Mouse (Mus musculus): ENCODE measurements around the gene Cadps.

Cadps gene

DNA sequence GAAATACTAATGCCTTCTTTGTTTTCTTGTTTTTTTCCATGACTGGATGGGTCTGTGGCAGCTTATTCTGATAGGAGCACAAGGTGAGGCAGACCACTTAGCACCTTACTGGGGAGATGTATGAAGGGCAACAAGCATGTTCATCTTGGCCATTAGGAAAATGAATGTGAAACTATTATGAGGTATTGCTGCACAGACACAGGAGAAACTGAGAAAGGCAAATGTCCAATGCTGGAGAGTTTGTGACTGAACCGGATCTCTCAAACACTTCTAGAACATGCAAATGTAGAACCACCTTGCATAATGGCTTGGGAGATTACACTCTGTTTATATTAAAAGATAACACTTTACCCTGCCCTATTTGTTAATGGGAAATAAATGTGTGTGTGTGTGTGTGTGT is 54.0 kb downstream of the Cadps start:
- in situ Hi-C loops (cut with MboI; ENCODE audit: low pct_unique_long_range_greater_than_20kb in 1 of 2, low sequenced_read_pairs in 2 of 2, unreplicated experiment in 1 of 2): no loop called here

DNA sequence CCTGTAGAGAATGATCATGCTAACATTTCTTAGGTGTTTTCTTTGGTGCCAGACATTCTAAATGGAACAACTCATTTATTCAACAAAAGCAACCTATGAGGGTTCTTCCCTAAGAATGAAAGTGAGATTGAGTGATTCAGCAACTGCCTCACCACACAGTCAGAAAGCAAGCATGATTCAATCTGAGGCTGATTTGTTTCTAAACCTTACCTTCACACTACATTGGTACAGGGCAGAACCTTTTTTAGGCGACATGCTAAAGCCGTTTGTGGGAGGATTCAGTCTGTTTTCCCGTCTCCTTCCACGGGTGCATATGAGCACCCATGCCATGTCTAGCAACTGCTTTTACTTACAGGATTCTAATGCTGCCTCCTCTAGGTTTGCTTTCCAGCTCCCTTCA is 69.6 kb downstream of the Cadps start:
- in situ Hi-C loops (cut with MboI; ENCODE audit: low pct_unique_long_range_greater_than_20kb in 1 of 2, low sequenced_read_pairs in 2 of 2, unreplicated experiment in 1 of 2): no loop called here

DNA sequence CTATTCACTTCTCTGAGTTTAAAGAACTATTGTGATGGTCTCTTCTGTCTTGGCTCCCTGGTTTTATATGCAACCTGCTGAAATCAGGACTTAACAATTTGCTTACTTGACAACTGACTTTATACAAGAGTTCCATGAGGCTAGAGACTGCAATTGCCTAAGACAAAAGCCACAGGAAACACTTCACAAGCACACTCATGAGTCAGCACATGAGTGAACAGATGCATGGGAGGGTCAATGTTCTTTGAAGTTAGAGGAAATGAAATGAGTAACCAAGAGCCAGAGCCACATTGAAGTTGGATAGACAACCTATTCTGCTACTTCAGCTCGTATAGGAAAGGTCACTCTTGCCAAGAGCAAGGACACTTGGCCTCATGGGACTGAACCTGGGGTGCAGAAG is 71.1 kb downstream of the Cadps start:
- in situ Hi-C loops (cut with MboI; ENCODE audit: low pct_unique_long_range_greater_than_20kb in 1 of 2, low sequenced_read_pairs in 2 of 2, unreplicated experiment in 1 of 2): no loop called here

DNA sequence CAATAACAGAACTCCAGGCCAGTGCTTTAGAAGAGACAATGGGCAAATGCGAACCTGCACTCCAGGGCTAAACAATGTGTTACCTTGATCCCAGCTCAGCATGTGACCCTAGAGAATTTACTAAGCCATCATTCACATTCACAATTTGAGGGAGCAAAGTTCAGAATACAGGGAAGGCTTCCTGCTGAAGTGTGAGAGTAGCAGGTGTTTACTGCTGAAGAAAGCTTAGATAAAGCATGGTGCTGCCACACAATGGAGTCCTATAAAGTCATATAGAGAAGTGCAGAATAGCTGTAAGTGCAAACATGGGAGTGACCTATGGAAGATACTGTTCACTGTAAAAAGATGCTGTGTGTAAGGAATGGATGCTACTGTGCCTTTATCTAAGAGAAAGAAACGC is 91.9 kb downstream of the Cadps start:
- in situ Hi-C loops (cut with MboI; ENCODE audit: low pct_unique_long_range_greater_than_20kb in 1 of 2, low sequenced_read_pairs in 2 of 2, unreplicated experiment in 1 of 2): no loop called here

DNA sequence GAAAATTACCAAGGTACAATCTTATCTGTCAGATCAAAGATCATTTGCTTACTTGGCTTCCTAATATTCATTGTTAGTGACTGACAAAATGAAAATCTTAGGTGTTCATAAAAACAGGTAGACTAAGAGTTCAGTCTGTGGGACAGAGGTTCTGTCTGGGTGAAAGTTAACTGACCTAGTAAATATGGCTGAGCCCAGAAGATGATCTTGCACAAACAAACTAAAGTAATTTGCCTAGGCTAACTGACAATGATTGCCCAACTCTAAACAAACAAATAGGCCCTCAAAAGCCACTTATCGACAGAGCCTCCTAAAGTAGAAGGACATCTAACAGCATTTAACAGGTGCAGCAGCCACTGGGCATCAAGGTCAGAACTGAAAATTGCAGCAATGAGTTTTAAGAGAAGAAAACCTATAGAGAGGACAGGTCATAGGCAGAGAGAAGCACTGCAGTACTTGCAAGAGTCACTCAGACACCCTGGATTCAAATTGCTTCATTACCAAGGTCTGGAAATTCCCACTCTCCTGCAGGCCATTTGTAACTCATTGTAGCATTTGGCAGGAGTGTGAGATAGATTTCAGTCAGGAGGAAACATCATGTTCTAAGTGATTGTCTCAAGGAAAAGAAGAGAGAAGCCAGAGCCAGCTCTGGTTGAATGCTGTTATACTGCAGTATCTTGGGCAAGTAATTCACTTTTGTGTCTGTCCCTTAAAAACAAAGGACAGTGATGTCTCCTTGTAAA is 100.3 kb downstream of the Cadps start:
- in situ Hi-C loops (cut with MboI; ENCODE audit: low pct_unique_long_range_greater_than_20kb in 1 of 2, low sequenced_read_pairs in 2 of 2, unreplicated experiment in 1 of 2): no loop called here

DNA sequence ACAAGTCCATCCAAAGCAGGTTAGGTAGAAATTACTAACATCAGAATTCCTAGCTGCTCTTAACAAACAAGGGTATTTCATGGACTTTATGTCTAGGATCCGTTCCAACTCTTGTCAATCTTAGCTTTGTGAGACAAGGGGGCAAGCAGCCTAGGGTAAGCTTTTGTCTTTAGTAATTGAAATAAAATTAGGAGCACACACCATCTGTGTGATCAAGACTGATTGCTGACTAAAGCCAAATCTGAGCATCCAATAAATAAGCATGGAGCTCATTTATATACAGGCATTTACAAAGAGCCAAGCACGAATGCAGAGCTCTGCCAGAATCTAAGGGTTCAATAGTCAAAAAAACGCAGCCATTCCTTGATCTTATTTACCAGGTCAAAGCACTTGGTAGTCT is 104.1 kb downstream of the Cadps start:
- in situ Hi-C loops (cut with MboI; ENCODE audit: low pct_unique_long_range_greater_than_20kb in 1 of 2, low sequenced_read_pairs in 2 of 2, unreplicated experiment in 1 of 2): no loop called here

DNA sequence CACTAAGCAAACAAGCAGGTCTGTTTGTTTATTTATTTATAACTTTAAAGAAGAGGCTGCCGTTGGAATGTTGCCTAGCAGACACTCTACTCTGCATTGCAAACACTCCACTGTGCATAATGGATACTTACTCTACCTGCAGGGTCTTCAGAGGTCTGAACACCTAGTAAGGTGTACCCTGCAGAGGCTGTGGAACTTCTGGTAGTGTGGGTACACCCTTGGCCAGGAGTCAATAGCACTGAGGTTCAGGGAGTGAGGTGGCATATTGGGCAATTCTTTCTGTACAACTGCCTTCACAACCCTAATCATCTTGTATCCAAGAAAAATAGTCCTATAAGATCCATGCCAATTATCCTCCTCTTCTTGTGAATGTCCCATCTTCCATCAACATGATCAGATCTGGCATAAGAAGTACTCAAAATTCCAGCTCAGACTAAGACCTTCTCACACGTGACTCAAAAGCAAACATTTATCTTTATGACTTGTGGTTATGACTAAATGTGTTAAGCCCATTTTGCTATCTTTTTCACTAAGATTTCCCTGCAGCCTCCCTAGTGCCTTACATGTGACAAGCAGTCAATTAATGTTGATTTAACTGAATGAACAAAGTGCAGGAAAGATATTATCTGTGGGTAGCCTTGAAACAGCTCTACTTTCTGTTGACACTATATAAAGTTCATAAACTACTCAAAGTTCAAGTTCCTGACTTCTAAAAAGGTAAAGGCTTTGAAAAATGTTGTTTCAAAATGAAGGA is 106.8 kb downstream of the Cadps start:
- in situ Hi-C loops (cut with MboI; ENCODE audit: low pct_unique_long_range_greater_than_20kb in 1 of 2, low sequenced_read_pairs in 2 of 2, unreplicated experiment in 1 of 2): no loop called here

DNA sequence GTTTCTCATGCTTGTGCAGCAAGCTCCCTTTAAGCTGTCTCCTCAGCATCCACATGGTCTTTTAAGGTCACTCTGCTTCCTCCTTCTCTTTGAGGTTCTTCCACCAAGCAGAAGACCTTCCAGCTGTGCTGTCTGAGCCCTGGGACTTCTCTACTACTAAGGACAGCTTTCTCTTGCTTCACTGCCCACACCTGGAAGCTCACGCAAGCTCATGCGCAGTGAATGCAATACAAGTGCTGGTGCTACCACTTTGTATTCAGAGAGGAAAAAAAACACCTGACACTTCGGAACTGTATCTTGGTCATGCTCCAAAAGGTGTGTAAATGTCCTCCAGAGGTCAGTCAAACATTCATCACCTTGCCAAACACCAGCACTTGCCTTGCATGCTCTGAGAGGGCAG is 115.5 kb downstream of the Cadps start:
- in situ Hi-C loops (cut with MboI; ENCODE audit: low pct_unique_long_range_greater_than_20kb in 1 of 2, low sequenced_read_pairs in 2 of 2, unreplicated experiment in 1 of 2): no loop called here

DNA sequence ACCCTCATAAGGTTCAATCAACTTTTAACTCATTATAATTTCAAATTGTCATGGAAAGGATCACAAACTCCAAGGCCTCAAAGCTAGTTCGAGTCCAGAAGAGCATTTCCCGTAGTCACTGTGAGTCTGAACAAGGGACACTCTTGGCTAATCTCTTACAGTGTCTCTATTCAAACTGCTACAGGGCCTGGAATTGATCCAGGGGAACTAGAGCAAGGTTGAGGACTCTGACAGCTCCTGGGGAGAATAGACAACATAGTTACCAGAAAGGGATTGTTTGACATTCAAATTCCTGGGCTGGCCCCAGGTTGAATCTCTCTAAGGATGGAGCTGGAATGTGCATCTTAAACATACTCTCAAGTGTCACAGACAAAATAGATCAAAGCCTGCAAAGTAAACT is 118.4 kb downstream of the Cadps start:
- in situ Hi-C loops (cut with MboI; ENCODE audit: low pct_unique_long_range_greater_than_20kb in 1 of 2, low sequenced_read_pairs in 2 of 2, unreplicated experiment in 1 of 2): no loop called here

DNA sequence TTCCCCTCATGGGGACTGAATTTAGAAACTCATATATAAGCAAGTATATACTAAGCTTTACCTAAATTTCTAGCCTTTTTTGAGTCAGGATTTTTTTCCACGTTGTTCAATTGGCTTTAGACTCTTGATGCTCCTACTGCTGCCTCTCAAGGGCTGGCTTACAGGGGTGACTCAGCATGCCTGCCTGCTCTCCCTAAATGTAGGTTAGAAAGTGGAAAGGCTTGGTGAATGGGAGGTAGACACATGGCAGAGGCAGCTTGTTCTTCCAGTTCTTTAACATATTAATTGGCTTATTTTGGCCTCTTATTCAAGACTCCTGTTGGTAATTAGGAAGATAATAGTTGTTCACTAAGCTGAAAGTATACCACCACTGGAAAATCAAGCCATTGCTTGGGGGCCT is 132.7 kb downstream of the Cadps start:
- in situ Hi-C loops (cut with MboI; ENCODE audit: low pct_unique_long_range_greater_than_20kb in 1 of 2, low sequenced_read_pairs in 2 of 2, unreplicated experiment in 1 of 2): no loop called here

DNA sequence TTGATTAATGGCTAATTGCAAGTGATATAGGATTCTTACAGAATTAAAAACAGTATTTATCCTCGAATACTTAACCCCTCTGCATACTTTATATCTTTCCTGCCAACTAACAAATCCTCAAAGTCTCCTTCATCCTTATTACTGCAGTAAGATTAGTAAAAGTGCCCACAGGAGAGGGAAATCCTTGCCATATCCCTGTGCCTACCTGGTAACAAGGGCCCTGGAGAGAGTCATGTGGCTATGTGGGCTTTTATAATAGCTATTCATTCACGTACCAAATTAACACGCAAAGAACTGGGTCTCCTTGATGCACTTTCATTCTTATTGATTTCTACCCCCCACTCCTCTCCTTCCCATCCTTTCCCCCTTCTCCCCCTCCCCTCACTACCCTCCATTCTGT is 137.9 kb downstream of the Cadps start:
- in situ Hi-C loops (cut with MboI; ENCODE audit: low pct_unique_long_range_greater_than_20kb in 1 of 2, low sequenced_read_pairs in 2 of 2, unreplicated experiment in 1 of 2): no loop called here

DNA sequence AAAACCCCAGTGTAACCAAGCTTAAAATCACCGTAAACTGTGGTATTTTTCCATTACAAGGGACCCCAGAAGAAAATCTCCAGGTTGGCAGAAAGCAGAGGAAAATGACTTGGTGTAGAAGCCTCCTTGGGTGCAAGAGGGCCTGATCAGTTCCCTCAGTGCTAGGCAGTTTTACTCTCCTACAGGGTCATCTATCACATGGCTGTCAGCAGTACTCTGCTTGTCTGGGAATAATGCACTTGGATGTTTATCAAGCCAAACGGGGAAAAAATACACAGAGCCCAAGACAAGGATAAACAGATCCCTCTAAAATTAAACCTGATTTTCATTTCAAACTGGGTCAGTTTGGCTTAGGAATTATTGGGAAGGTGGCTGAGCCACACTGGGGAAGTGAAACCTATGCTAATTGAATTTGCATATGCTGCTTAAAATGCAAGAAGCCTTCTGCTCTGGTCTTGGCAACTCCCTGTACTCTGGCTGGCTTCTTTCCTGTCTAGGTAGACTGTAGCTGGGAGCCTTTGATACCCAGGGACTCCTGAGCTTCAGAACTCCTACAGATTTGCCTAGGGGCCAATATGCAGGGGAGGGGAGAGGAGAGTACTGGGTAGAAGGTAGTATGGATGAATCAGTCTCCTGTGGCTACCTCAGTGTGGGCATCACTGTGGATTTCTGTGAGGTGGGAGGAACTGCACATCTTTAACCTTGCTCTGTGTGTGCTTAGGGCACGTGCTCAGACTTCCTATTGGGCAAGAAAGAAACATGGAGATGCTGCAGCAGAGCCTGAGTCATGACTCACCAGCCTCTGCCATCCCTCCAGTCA is 141.8 kb downstream of the Cadps start:
- in situ Hi-C loops (cut with MboI; ENCODE audit: low pct_unique_long_range_greater_than_20kb in 1 of 2, low sequenced_read_pairs in 2 of 2, unreplicated experiment in 1 of 2): no loop called here

DNA sequence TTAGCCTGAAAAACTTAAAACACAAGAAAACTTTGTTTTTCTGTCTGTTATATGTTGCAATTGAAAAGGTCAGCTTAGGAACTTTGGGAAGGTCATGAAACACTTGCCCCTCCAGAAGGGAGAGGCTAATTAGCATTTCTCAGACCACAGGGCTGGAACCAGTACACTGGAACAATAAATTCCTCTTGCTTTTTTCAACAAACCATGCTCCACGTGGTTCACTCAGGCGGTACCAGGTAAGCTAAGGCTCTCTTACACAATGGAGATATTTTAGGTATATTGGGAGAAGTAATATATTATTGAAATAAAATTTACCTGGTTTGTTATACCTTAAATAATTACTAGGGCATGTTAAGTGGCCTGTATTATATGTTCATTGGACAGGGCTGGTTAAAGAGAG is 161.4 kb downstream of the Cadps start:
- in situ Hi-C loops (cut with MboI; ENCODE audit: low pct_unique_long_range_greater_than_20kb in 1 of 2, low sequenced_read_pairs in 2 of 2, unreplicated experiment in 1 of 2): no loop called here

DNA sequence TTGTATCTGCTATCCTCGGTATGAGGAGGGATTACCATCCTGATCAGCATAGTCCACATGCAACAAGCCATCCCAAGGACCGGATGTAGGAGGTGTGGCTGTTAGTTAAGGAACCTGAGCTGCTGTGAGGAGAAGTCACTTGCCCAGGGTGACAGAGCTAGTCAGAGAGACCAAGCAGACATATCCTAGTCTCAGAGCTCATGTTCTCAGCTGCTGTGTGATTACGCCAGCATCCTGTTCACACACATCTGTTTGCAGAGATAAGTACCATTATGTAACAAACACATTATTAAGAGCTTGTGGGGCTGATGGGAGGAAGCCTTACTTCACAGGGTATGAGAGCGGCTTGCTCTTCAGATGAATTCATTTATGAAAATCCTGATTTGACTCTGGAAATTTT is 165.5 kb downstream of the Cadps start:
- in situ Hi-C loops (cut with MboI; ENCODE audit: low pct_unique_long_range_greater_than_20kb in 1 of 2, low sequenced_read_pairs in 2 of 2, unreplicated experiment in 1 of 2): no loop called here

DNA sequence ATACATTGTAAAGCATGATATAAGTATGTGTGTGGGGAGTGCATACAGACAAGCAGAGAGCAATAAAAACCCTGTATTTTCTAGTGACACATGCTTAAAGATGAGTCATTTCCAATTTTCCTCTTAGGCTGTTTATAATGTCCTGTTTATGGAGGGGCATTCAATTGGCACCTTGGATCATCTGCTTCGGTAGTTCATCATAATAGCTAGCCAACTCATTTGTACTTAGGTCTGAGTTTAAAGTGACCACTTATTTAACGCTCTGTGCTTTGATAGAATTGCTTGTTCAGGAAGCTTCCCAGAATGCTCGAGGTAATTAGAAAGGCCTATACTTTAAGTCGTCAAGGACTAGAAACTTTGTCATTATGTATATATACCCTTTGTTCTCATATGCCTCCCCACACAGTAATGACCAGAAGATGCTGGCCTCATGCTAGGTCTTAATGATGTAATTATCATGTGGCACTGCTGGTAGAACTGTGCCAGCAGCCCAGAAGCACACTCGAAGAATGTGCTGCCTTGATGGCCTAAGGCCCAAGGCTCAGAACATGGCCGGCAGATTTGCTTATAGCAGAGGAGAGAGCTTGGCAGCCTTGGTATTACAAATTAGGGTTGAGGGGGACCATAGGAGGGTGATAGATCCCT is 179.9 kb downstream of the Cadps start:
- in situ Hi-C loops (cut with MboI; ENCODE audit: low pct_unique_long_range_greater_than_20kb in 1 of 2, low sequenced_read_pairs in 2 of 2, unreplicated experiment in 1 of 2): no loop called here

DNA sequence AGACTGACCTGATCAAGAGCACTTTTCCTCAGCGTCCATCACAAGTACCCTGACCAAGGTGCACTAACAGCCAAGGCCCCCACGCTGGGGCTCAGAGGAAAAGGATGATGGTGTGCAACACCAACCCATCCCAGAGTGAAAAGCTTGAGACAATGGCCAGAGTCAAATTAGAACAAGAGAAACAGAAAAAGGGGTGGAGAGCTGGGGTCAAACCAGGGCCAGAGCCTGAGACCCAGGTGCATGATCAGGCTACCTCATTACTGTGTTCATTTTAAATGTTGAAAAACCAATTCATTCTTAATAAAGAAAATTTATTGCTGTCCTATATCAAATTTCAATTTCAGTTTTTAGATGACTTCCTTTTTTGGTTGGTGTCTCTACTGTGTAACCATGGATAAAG is 184.1 kb downstream of the Cadps start:
- in situ Hi-C loops (cut with MboI; ENCODE audit: low pct_unique_long_range_greater_than_20kb in 1 of 2, low sequenced_read_pairs in 2 of 2, unreplicated experiment in 1 of 2): no loop called here

DNA sequence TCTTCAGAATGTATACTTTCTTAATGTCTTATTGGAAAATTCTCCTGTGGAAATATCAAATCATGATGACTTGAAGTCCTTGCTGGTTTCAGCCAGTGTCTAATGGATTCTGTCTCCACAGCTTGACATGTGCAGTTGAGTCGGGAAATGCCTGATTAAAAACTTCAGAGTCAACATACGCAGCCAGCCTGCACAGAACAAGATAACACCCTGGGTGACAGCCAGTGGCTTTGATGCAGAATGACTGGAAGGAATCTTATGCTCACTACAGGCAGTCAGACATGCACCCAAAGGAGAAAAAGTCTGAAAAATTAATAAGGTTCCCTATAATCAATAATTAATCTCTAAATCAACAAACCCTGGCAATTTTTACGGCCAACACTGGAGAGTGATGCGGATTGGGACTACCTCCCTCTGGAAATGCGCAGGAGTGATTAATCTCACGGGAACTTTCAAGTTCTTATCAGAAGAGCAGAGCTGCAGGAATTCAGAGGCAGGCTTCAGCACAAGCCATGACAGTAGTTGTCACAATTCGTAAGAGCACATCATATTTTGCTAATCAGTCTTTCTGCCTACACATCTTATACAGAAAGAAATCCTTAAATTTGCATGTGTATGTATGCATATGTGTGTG is 185.6 kb downstream of the Cadps start:
- in situ Hi-C loops (cut with MboI; ENCODE audit: low pct_unique_long_range_greater_than_20kb in 1 of 2, low sequenced_read_pairs in 2 of 2, unreplicated experiment in 1 of 2): no loop called here

DNA sequence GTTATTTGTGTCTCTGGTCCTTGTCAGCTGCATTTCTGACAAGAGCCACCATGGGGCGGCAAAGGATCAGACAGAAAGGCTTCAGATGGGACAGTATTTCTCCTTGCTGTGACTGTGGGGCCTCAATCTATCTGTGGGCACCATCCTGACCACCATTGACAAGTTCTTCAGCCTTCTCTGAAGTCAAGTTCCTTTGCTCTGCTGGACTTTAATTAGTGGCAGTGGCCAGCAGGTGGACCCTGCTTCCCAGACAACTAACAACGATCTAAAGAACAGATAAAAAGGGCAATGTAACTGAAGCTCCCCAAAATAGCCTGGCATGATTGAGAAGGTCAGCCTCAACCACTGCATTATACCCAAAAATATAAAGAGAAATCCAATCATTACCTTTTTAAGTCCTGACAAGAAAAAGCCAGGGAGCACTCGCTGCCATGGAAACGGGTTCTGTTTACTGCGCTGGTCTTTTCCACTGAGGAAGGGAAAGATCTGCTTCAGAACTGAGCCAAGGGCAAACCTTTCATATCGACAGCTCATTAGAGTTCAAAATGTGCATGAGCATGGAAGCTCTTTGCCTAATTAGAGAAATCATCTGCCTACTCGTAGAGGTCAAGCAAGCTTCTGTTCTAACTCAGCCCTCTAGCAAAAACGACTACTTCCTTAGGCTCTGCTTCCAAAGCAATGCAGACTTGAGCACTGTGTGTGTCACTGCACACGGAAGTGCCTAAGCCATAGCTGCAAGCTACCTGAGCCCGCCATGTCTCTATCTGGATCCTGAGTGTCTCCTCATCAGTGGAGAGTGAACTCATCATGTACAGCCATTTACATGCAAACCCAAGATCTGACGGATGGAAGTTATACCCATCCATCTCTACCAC is 198.4 kb downstream of the Cadps start:
- in situ Hi-C loops (cut with MboI; ENCODE audit: low pct_unique_long_range_greater_than_20kb in 1 of 2, low sequenced_read_pairs in 2 of 2, unreplicated experiment in 1 of 2): no loop called here
